Mouse (Mus musculus): ENCODE measurements around the gene Btbd1. TPM values are rescaled to one million over a fixed set of nuclear protein-coding genes. Genes with fewer than 3 reads are reported as not detected.

The Btbd1 gene
- 67.5 and 72.5 TPM in 2 replicates for polyA plus RNA-seq (2012; rRNA removed)

- Histone ChIP-seq H3K27me3 (ENCODE audit: control insufficient read depth, insufficient read depth, low read length) (no peaks in the 10 kb centered on the region; the same call in 1 of the 2 replicates), H3K4me1 (ENCODE audit: control insufficient read depth, insufficient read depth, low read length) (no peaks in the 10 kb centered on the region), H3K4me3 (replicated peaks; ENCODE audit: insufficient read depth, low read depth, low read length) (peak within 1 kb of the TSS; percentile 58), H3K27ac (ENCODE audit: insufficient read depth, low read length) (no peak within 1 kb of the TSS)
- TF ChIP-seq POLR2A (IDR thresholded peaks at IDR 0.05; ENCODE audit: borderline replicate concordance, insufficient read depth, low read length), result no peak
- TF ChIP-seq CTCF (IDR thresholded peaks at IDR 0.05; ENCODE audit: borderline replicate concordance, insufficient read depth, low read depth, low read length), result no peak
- 2% methylated on average over 58 of the region's 58 CpGs for whole genome bisulfite sequencing
- peak in 1 of 2 experiments; percentile 68 for DNase-seq
These were observed at the start of gene Btbd1 for GRCm38 (mm10) chr7:81829379-81829894. Gene Btbd1 (minus strand): TSS chr7:81829431.

- no peaks in the 10 kb centered on the region; the same call in 1 of the 2 replicates for H3K4me1 ChIP-seq (ENCODE audit: control insufficient read depth, insufficient read depth, low read length)
- H3K27me3 ChIP-seq (ENCODE audit: control insufficient read depth, insufficient read depth, low read length), result no peaks in the 10 kb centered on the region; the same call in 1 of the 2 replicates
- H3K4me3 ChIP-seq (replicated peaks; ENCODE audit: insufficient read depth, low read depth, low read length), result no peak overlapping the region
- TF ChIP-seq CTCF (IDR thresholded peaks at IDR 0.05; ENCODE audit: borderline replicate concordance, insufficient read depth, low read depth, low read length), result no peak
- TF ChIP-seq POLR2A (IDR thresholded peaks at IDR 0.05; ENCODE audit: borderline replicate concordance, insufficient read depth, low read length), result no peak
- no peak for DNase-seq
- H3K27ac ChIP-seq (ENCODE audit: insufficient read depth, low read length), result no peak overlapping the region
- WGBS, result 81% methylated on average over 9 of the region's 9 CpGs
These were observed 46.1 kb upstream of the Btbd1 start for GRCm38 (mm10) chr7:81875372-81875771.

GRCm38 (mm10) chr7:81874636-81875035 is 45.4 kb upstream of the Btbd1 start:
- Histone ChIP-seq H3K4me1 (ENCODE audit: control insufficient read depth, insufficient read depth, low read length) (no peaks in the 10 kb centered on the region; the same call in 1 of the 2 replicates), H3K4me3 (replicated peaks; ENCODE audit: insufficient read depth, low read depth, low read length) (no peak overlapping the region), H3K27me3 (ENCODE audit: control insufficient read depth, insufficient read depth, low read length) (no peaks in the 10 kb centered on the region; the same call in 1 of the 2 replicates), H3K27ac (ENCODE audit: insufficient read depth, low read length) (no peak overlapping the region)
- 42% methylated on average over 6 of the region's 6 CpGs for WGBS
- no peak for TF ChIP-seq CTCF (IDR thresholded peaks at IDR 0.05; ENCODE audit: borderline replicate concordance, insufficient read depth, low read depth, low read length)
- TF ChIP-seq POLR2A (IDR thresholded peaks at IDR 0.05; ENCODE audit: borderline replicate concordance, insufficient read depth, low read length), result no peak
- no peak for DNase-seq

- Histone ChIP-seq H3K27ac (ENCODE audit: insufficient read depth, low read length) (no peak overlapping the region), H3K4me3 (replicated peaks; ENCODE audit: insufficient read depth, low read depth, low read length) (no peak overlapping the region), H3K4me1 (ENCODE audit: control insufficient read depth, insufficient read depth, low read length) (peaks cover 6% of the 10 kb centered on the region), H3K27me3 (ENCODE audit: control insufficient read depth, insufficient read depth, low read length) (no peaks in the 10 kb centered on the region; the same call in 1 of the 2 replicates)
- DNase-seq, result no peak
- TF ChIP-seq CTCF (IDR thresholded peaks at IDR 0.05; ENCODE audit: borderline replicate concordance, insufficient read depth, low read depth, low read length) (no peak), POLR2A (IDR thresholded peaks at IDR 0.05; ENCODE audit: borderline replicate concordance, insufficient read depth, low read length) (no peak)
- 64% methylated on average over 1 of the region's 1 CpGs for WGBS
These were observed 44.6 kb upstream of the Btbd1 start for GRCm38 (mm10) chr7:81873807-81874206.

- TF ChIP-seq POLR2A (IDR thresholded peaks at IDR 0.05; ENCODE audit: borderline replicate concordance, insufficient read depth, low read length), result no peak
- no peak for TF ChIP-seq CTCF (IDR thresholded peaks at IDR 0.05; ENCODE audit: borderline replicate concordance, insufficient read depth, low read depth, low read length)
- 87% methylated on average over 13 of the region's 13 CpGs for WGBS
- no peak overlapping the region for H3K27ac ChIP-seq (ENCODE audit: insufficient read depth, low read length)
- peaks cover 10% of the 10 kb centered on the region for H3K4me1 ChIP-seq (ENCODE audit: control insufficient read depth, insufficient read depth, low read length)
- no peak overlapping the region for H3K4me3 ChIP-seq (replicated peaks; ENCODE audit: insufficient read depth, low read depth, low read length)
- no peak for DNase-seq
- H3K27me3 ChIP-seq (ENCODE audit: control insufficient read depth, insufficient read depth, low read length), result no peaks in the 10 kb centered on the region; the same call in 1 of the 2 replicates
These were observed 43.3 kb upstream of the Btbd1 start for GRCm38 (mm10) chr7:81872493-81873013.

GRCm38 (mm10) chr7:81868158-81868557 is 38.9 kb upstream of the Btbd1 start:
- Histone ChIP-seq H3K4me3 (replicated peaks; ENCODE audit: insufficient read depth, low read depth, low read length) (no peak overlapping the region), H3K27ac (ENCODE audit: insufficient read depth, low read length) (no peak overlapping the region), H3K27me3 (ENCODE audit: control insufficient read depth, insufficient read depth, low read length) (no peaks in the 10 kb centered on the region; the same call in 1 of the 2 replicates), H3K4me1 (ENCODE audit: control insufficient read depth, insufficient read depth, low read length) (peaks cover 10% of the 10 kb centered on the region)
- WGBS, result 2% methylated on average over 6 of the region's 6 CpGs
- peak; percentile 96 to 98 for DNase-seq
- peak; percentile 88 for TF ChIP-seq CTCF (IDR thresholded peaks at IDR 0.05; ENCODE audit: borderline replicate concordance, insufficient read depth, low read depth, low read length)
- no peak for TF ChIP-seq POLR2A (IDR thresholded peaks at IDR 0.05; ENCODE audit: borderline replicate concordance, insufficient read depth, low read length)

GRCm38 (mm10) chr7:81867231-81867930 is 38.1 kb upstream of the Btbd1 start:
- Histone ChIP-seq H3K27ac (ENCODE audit: insufficient read depth, low read length) (no peak overlapping the region), H3K4me3 (replicated peaks; ENCODE audit: insufficient read depth, low read depth, low read length) (no peak overlapping the region), H3K4me1 (ENCODE audit: control insufficient read depth, insufficient read depth, low read length) (peaks cover 10% of the 10 kb centered on the region), H3K27me3 (ENCODE audit: control insufficient read depth, insufficient read depth, low read length) (no peaks in the 10 kb centered on the region; the same call in 1 of the 2 replicates)
- WGBS, result 79% methylated on average over 9 of the region's 9 CpGs
- no peak for DNase-seq
- TF ChIP-seq POLR2A (IDR thresholded peaks at IDR 0.05; ENCODE audit: borderline replicate concordance, insufficient read depth, low read length) (no peak), CTCF (IDR thresholded peaks at IDR 0.05; ENCODE audit: borderline replicate concordance, insufficient read depth, low read depth, low read length) (no peak)
